Mouse (Mus musculus): ENCODE results near the gene Lrp3.

DNA sequence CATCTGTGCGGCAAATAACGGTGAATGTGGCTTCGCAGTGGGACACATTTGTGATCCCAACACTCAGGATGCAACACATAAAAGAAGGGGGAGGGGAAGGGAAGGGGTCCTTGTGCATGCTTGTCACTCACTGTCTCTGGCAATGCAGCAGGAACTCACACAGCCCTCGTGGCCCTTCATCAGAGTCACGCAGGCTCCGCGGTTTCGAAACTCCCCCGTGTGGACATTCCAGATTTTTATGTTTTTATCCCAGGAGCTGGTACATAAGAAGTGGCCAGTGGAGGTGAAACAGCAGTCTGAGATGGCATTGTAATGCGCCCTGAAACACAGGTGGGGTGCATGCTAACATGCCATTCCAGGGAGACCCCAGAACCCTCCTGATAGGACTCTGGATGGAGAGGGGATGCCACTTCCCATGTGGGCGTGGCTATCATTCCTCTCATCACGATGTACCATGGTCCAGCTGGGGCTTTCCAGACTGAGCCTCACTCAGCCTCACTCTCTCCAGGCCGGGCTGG, 36.8 kb upstream of the Lrp3 start:
- TF ChIP-seq POLR2A (IDR thresholded peaks at IDR 0.05; ENCODE audit: insufficient read length, low read depth) (no peak), MYOD1 (IDR thresholded peaks at IDR 0.05; ENCODE audit: control insufficient read depth in 1 of 3, insufficient read length in 2 of 3, low read depth in 2 of 3) (no peak), MAX (IDR thresholded peaks at IDR 0.05; ENCODE audit: low read depth) (no peak), USF1 (IDR thresholded peaks at IDR 0.05; ENCODE audit: low read depth) (no peak)
